Mouse (Mus musculus): ENCODE measurements around the gene Cep128. TPM values are rescaled to one million over a fixed set of nuclear protein-coding genes. Genes with fewer than 3 reads are reported as not detected.

Cep128 gene
- polyA plus RNA-seq, 1 experiment from 2014 or later = 10.2 TPM

- Histone ChIP-seq H3K9me3 (replicated peaks) (no peaks in the 10 kb centered on the region), H3K27ac (no peak overlapping the region), H3K4me1 (no peaks in the 10 kb centered on the region), H3K27me3 (ENCODE audit: low read depth, poor library complexity, severe bottlenecking) (no peaks in the 10 kb centered on the region), H3K4me3 (no peak overlapping the region), H3K36me3 (peaks cover 17% of the 10 kb centered on the region)
- 91% methylated on average over 7 of the region's 7 CpGs for WGBS
- DNase-seq (ENCODE audit: low spot score) = no peak
Observed at GRCm38 (mm10) chr12:91295870-91296269, 88.3 kb downstream of the Cep128 start.

DNA sequence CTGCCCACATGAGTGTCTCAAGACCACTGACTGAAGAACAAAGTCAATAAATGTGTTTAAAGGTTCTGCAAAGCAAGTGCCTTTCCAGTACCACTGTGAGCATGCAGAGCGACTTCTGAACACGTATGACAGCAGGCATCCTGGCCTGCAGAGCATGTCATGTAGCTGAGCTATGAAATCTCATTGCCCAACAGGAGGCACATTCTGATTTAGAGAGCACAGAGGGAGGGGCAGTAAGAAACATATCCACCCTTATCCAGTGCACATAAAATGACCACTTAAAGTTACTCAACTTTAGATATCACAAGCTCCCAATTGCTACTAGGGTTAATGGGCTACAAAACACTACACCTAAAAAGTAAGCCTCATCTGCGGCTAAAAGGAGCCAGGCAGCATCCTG lies 88.8 kb downstream of the Cep128 start:
- no peaks in the 10 kb centered on the region for H3K4me1 ChIP-seq
- no peak overlapping the region for H3K4me3 ChIP-seq
- WGBS = 90% methylated on average over 3 of the region's 3 CpGs
- no peaks in the 10 kb centered on the region for H3K27me3 ChIP-seq (ENCODE audit: low read depth, poor library complexity, severe bottlenecking)
- no peak for DNase-seq (ENCODE audit: low spot score)
- peaks cover 17% of the 10 kb centered on the region for H3K36me3 ChIP-seq
- H3K9me3 ChIP-seq (replicated peaks) = no peaks in the 10 kb centered on the region
- no peak overlapping the region for H3K27ac ChIP-seq

DNA sequence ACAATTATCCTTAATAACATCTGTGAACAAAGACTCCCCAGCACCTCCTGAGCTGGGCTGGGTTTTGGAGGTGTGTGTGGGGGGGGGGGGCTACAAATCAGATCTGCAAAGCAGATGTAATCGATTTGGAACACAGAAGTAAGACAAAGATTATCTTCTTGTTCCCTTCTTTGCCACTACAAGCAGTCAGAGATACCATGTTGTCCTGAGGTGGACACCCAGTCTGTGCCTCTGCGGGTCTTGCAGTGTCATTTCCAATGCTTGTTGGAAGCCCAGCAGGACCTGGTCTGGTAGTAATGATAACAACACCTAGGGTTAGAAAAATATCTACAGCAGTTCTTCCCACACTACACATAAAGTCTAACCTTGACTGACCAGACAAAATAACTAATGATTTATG lies 110.3 kb downstream of the Cep128 start:
- no peaks in the 10 kb centered on the region for H3K4me1 ChIP-seq
- no peaks in the 10 kb centered on the region for H3K36me3 ChIP-seq
- 98% methylated on average over 2 of the region's 2 CpGs for WGBS
- no peaks in the 10 kb centered on the region for H3K9me3 ChIP-seq (replicated peaks)
- no peak overlapping the region for H3K27ac ChIP-seq
- H3K27me3 ChIP-seq (ENCODE audit: low read depth, poor library complexity, severe bottlenecking) = no peaks in the 10 kb centered on the region
- no peak for DNase-seq (ENCODE audit: low spot score)
- no peak overlapping the region for H3K4me3 ChIP-seq

DNA sequence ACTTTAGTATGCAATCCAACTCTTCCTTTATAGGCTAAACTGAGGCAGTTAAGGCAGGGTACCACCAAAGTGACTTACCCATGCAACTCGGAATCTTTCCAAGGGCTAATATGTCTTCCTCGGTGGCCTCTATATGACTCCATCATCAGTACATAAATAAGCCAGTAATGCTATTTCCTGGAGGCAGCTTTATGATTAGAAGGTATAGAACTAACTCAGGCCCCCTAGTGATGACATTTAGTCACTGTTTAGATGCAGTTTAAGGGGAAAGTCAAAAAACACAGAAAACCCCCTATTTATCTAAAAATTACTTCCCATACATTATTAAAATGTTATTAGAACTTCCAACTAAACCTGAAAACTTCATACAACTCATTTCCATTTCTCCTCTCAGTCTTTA lies 114.6 kb downstream of the Cep128 start:
- Histone ChIP-seq H3K27me3 (ENCODE audit: low read depth, poor library complexity, severe bottlenecking) (no peaks in the 10 kb centered on the region), H3K27ac (no peak overlapping the region), H3K4me3 (no peak overlapping the region), H3K36me3 (peaks cover 3% of the 10 kb centered on the region; the same call in 1 of the 2 replicates), H3K9me3 (replicated peaks) (no peaks in the 10 kb centered on the region), H3K4me1 (no peaks in the 10 kb centered on the region)
- WGBS = 81% methylated on average over 2 of the region's 2 CpGs
- DNase-seq (ENCODE audit: low spot score) = no peak

DNA sequence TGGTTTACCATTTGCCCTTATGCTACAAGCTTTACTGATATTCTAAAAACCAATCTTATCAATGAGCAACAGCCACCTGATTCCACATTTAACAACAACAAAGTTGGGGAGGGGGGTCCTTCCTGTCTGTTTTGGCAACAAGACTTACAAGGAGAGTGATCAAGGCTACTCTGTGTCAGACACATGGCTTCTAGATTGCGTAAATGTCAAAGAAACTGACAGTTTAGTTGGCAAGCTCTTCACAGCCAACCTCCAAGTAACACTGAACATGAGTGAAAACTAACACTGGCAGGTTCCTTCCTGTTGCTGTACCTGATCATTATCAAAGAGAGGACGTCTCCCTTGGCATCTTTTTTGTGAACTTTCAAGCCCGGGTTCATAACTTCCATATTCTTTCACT lies 115.2 kb downstream of the Cep128 start:
- 84% methylated on average over 3 of the region's 3 CpGs for WGBS

DNA sequence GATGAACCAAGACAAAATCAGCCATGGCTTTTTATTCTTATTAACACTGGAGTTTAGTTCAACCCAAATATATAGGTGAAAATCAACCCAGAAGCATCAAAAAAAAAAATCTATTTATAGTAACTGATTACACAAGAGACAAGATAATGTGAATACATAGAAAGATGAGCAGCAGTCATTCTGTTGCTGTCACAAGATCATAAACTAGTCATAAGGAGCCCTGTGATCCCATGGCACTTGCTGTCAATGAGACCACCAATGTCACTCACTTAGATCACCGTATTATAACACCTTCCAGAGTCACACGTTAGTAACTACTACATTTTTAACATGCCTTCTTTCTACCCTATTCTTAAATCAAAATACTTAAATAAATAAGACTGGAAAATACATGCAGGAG lies 118.2 kb downstream of the Cep128 start:
- no peak overlapping the region for H3K4me3 ChIP-seq
- no peaks in the 10 kb centered on the region for H3K9me3 ChIP-seq (replicated peaks)
- no peaks in the 10 kb centered on the region for H3K4me1 ChIP-seq
- peaks cover 3% of the 10 kb centered on the region; the same call in 1 of the 2 replicates for H3K36me3 ChIP-seq
- no peak overlapping the region for H3K27ac ChIP-seq
- WGBS = 95% methylated on average over 2 of the region's 2 CpGs
- DNase-seq (ENCODE audit: low spot score) = no peak
- H3K27me3 ChIP-seq (ENCODE audit: low read depth, poor library complexity, severe bottlenecking) = no peaks in the 10 kb centered on the region

More for the DNA sequence above, 115.2 kb downstream of the Cep128 start:
- H3K27me3 ChIP-seq (ENCODE audit: low read depth, poor library complexity, severe bottlenecking) = no peaks in the 10 kb centered on the region
- no peak overlapping the region for H3K4me3 ChIP-seq
- H3K9me3 ChIP-seq (replicated peaks) = no peaks in the 10 kb centered on the region
- H3K36me3 ChIP-seq = peaks cover 3% of the 10 kb centered on the region; the same call in 1 of the 2 replicates
- H3K4me1 ChIP-seq = no peaks in the 10 kb centered on the region
- H3K27ac ChIP-seq = no peak overlapping the region
- DNase-seq (ENCODE audit: low spot score) = no peak

DNA sequence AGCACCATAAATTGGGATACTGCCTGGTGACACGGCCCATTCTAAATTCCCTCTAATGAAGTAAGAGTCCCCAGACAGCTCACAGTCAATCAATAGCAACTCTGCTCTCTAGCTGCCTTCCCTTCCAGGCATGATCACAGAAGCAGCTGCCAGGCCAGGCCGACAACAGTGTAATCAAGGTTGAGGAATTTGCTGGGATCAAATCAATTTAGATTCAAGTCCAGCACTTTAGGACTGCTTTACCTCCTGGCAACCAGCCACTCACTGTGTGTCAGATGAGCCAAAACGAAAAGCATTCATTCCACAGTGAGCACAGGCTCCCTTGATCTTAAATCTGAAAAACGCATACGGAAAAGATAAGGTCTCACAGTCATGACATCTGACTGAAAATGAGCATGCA lies 118.7 kb downstream of the Cep128 start:
- H3K4me1 ChIP-seq = no peaks in the 10 kb centered on the region
- WGBS = 79% methylated on average over 5 of the region's 5 CpGs
- DNase-seq (ENCODE audit: low spot score) = no peak
- H3K27me3 ChIP-seq (ENCODE audit: low read depth, poor library complexity, severe bottlenecking) = no peaks in the 10 kb centered on the region
- H3K9me3 ChIP-seq (replicated peaks) = no peaks in the 10 kb centered on the region
- no peak overlapping the region for H3K4me3 ChIP-seq
- H3K36me3 ChIP-seq = peaks cover 3% of the 10 kb centered on the region; the same call in 1 of the 2 replicates
- H3K27ac ChIP-seq = no peak overlapping the region

DNA sequence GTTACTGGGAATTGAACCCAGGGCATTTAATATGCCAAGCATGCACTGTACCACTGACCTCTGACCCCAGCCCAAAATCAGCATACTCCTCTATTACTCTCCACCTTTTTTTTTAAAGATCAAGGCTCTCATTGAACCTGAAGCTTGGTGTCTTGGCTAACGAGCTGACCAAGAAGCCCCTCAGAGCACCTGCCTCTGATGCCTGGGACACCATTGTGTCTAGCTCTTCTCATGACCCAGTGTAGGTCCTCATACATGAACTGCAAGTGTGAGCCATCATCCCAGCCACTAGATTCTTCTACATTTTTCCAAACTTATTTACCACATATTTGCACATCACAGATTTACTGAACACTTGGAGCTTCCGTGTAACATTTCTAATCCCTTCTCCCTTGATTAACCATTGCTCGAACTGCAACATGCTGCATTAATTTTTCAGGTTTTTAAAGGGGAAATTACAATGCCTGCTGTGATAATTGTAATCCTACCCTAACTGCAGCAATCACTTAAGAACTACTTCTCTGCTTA lies 119.3 kb downstream of the Cep128 start:
- Histone ChIP-seq H3K4me3 (no peak overlapping the region), H3K9me3 (replicated peaks) (no peaks in the 10 kb centered on the region), H3K27me3 (ENCODE audit: low read depth, poor library complexity, severe bottlenecking) (no peaks in the 10 kb centered on the region), H3K4me1 (no peaks in the 10 kb centered on the region), H3K27ac (no peak overlapping the region), H3K36me3 (peaks cover 7% of the 10 kb centered on the region; the same call in 1 of the 2 replicates)
- 91% methylated on average over 3 of the region's 3 CpGs for whole genome bisulfite sequencing
- DNase-seq (ENCODE audit: low spot score) = no peak

DNA sequence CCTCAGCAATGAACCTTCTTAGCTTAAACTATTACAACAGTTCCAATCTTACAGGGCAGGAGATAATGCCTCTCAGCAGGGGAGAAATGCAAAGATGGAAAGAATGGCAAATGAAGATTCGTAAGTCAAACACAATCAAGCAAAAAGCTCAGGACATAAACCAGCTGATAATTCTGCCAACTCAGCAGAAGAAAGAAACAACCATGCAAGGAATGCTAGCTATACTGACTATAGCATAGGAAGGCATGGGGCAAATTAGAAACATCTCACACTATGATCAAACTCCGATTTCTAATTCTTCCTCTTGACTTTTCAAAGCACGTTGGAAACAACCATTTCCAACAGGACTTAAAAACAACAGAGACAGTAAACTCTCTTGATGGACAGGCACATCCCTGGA lies 120.5 kb downstream of the Cep128 start:
- H3K27ac ChIP-seq = no peak overlapping the region
- 88% methylated on average over 3 of the region's 3 CpGs for WGBS

GRCm38 (mm10) chr12:91262801-91263200 lies 121.4 kb downstream of the Cep128 start:
- Histone ChIP-seq H3K4me3 (no peak overlapping the region), H3K4me1 (no peaks in the 10 kb centered on the region), H3K9me3 (replicated peaks) (no peaks in the 10 kb centered on the region), H3K27me3 (ENCODE audit: low read depth, poor library complexity, severe bottlenecking) (no peaks in the 10 kb centered on the region), H3K27ac (no peak overlapping the region), H3K36me3 (peaks cover 13% of the 10 kb centered on the region; the same call in 1 of the 2 replicates)
- DNase-seq (ENCODE audit: low spot score) = no peak
- 91% methylated on average over 3 of the region's 3 CpGs for WGBS

More for the DNA sequence above, 120.5 kb downstream of the Cep128 start:
- H3K36me3 ChIP-seq = peaks cover 13% of the 10 kb centered on the region; the same call in 1 of the 2 replicates
- H3K4me1 ChIP-seq = no peaks in the 10 kb centered on the region
- H3K9me3 ChIP-seq (replicated peaks) = no peaks in the 10 kb centered on the region
- DNase-seq (ENCODE audit: low spot score) = no peak
- no peak overlapping the region for H3K4me3 ChIP-seq
- no peaks in the 10 kb centered on the region for H3K27me3 ChIP-seq (ENCODE audit: low read depth, poor library complexity, severe bottlenecking)

DNA sequence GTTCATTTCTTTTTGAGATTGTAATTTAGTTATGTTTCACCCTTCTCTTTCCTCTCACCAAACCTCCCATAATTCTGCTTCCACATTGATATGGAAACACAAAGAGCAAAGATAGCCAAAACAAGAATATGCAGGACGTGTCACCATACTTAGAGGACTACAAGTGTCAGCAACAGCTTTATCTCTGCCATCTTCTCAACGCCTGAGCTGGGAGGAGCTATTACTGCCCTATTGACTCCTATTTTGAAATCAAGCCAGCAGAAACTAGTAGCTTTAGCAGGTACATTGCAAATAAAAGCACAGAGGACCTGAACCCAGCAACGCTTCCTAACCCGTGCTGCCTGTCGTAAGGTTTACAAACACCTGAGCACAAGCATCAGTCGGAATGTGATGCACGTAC lies 127.9 kb downstream of the Cep128 start:
- 93% methylated on average over 7 of the region's 7 CpGs for WGBS
- no peak overlapping the region for H3K27ac ChIP-seq
- DNase-seq (ENCODE audit: low spot score) = no peak
- no peaks in the 10 kb centered on the region for H3K4me1 ChIP-seq
- no peak overlapping the region for H3K4me3 ChIP-seq
- peaks cover 10% of the 10 kb centered on the region; the same call in 1 of the 2 replicates for H3K36me3 ChIP-seq
- H3K27me3 ChIP-seq (ENCODE audit: low read depth, poor library complexity, severe bottlenecking) = no peaks in the 10 kb centered on the region
- H3K9me3 ChIP-seq (replicated peaks) = no peaks in the 10 kb centered on the region

DNA sequence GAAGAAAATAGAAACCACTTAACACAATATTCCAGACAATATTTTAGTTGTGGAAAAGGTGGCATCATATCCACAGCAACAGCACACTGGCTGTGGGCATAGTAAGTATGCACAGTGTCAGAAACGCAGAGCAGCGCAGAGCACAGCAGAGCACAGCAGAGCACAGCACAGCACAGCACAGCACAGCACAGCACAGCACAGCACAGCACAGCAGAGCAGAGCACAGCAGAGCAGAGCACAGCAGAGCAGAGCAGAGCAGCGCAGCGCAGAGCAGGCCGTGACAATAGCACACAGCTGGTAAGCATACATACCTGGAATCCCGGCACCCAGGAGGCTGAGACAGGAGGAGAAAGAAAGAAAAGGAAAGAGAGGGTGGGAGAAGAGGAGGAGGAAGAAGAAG lies 129.4 kb downstream of the Cep128 start:
- DNase-seq (ENCODE audit: low spot score) = no peak
- no peak overlapping the region for H3K27ac ChIP-seq
- H3K4me1 ChIP-seq = no peaks in the 10 kb centered on the region
- no peaks in the 10 kb centered on the region for H3K27me3 ChIP-seq (ENCODE audit: low read depth, poor library complexity, severe bottlenecking)
- H3K4me3 ChIP-seq = no peak overlapping the region
- H3K36me3 ChIP-seq = peaks cover 5% of the 10 kb centered on the region; the same call in 1 of the 2 replicates
- no peaks in the 10 kb centered on the region for H3K9me3 ChIP-seq (replicated peaks)
- 93% methylated on average over 6 of the region's 6 CpGs for WGBS

GRCm38 (mm10) chr12:91220609-91221008 lies 163.6 kb downstream of the Cep128 start:
- Histone ChIP-seq H3K27me3 (ENCODE audit: low read depth, poor library complexity, severe bottlenecking) (no peaks in the 10 kb centered on the region), H3K4me3 (no peak overlapping the region), H3K36me3 (no peaks in the 10 kb centered on the region), H3K9me3 (replicated peaks) (no peaks in the 10 kb centered on the region), H3K27ac (no peak overlapping the region), H3K4me1 (no peaks in the 10 kb centered on the region)
- 95% methylated on average over 7 of the region's 7 CpGs for WGBS
- no peak for DNase-seq (ENCODE audit: low spot score)

GRCm38 (mm10) chr12:91205550-91205949 lies 178.7 kb downstream of the Cep128 start:
- Histone ChIP-seq H3K27me3 (ENCODE audit: low read depth, poor library complexity, severe bottlenecking) (no peaks in the 10 kb centered on the region), H3K4me3 (no peak overlapping the region), H3K9me3 (replicated peaks) (no peaks in the 10 kb centered on the region), H3K36me3 (no peaks in the 10 kb centered on the region), H3K27ac (no peak overlapping the region), H3K4me1 (no peaks in the 10 kb centered on the region)
- WGBS = 91% methylated on average over 3 of the region's 3 CpGs
- no peak for DNase-seq (ENCODE audit: low spot score)

All from limb, embryonic 10.5 days (tissue).